Mouse (Mus musculus) kidney, embryonic 15.5 days (tissue): ENCODE data around the gene Cacng6. TPM values are rescaled to one million over a fixed set of nuclear protein-coding genes. Genes with fewer than 3 reads are reported as not detected.

Source experiments
- ATAC-seq: fragments of 200-750 bp; cut with Nextera tagmentation; replicated peaks from 2 replicates; pipeline ENCODE4 v1.8.0; 2017; ENCODE audit warnings: moderate TSS enrichment; ENCODE audit not compliant: low FRiP score
- H3K27ac ChIP-seq: fragments of 300-500 bp; sonication (generic); 2 replicates; pipeline ENCODE4 v1.5.1; 2015; ENCODE audit warnings: mild to moderate bottlenecking, inconsistent platforms
- H3K27me3 ChIP-seq: fragments of 300-500 bp; sonication (generic); 2 replicates; pipeline ENCODE4 v1.6.1; 2015; ENCODE audit warnings: inconsistent platforms
- H3K36me3 ChIP-seq: fragments of 300-500 bp; sonication (generic); 2 replicates; pipeline ENCODE4 v1.6.1; 2015; ENCODE audit warnings: inconsistent platforms
- H3K4me1 ChIP-seq: fragments of 300-500 bp; sonication (generic); 2 replicates; pipeline ENCODE4 v1.6.1; 2015; ENCODE audit warnings: inconsistent platforms
- H3K4me2 ChIP-seq: fragments of 300-500 bp; sonication (generic); 2 replicates; pipeline ENCODE4 v1.6.1; 2015; ENCODE audit warnings: moderate library complexity, mild to moderate bottlenecking, inconsistent platforms
- H3K4me3 ChIP-seq: fragments of 300-500 bp; sonication (generic); replicated peaks from 2 replicates; pipeline ENCODE4 v1.5.1; 2015; ENCODE audit warnings: mild to moderate bottlenecking, inconsistent platforms
- H3K9ac ChIP-seq: fragments of 300-500 bp; sonication (generic); 2 replicates; pipeline ENCODE4 v1.6.1; 2015; ENCODE audit warnings: mild to moderate bottlenecking, inconsistent platforms
- H3K9me3 ChIP-seq: fragments of 300-500 bp; sonication (generic); replicated peaks from 2 replicates; pipeline ENCODE4 v1.6.1; 2016; ENCODE audit warnings: inconsistent platforms
- WGBS: fragments of 180-500 bp; shearing (Covaris S2); methylation state at CpG from one replicate; pipeline ENCODE4 v1.1.7; 2015; ENCODE audit warnings: mixed read lengths; 5-methylcytosine and 5-hydroxymethylcytosine counted together
- polyA plus RNA-seq: library from polyadenylated mRNA; unstranded; fragments of >200 nt; fragmentation: Nextera tagmentation; extraction: Ambion mirVana; gene quantifications from 2 replicates; pipeline ENCODE4 v1.2.1, GENCODE M21; 2015

Gene Cacng6
- polyA plus RNA-seq, 1 experiment from 2014 or later, result 0.62 TPM

- H3K4me1 ChIP-seq, result peaks cover 14% of the 10 kb centered on the region
- H3K36me3 ChIP-seq, result no peaks in the 10 kb centered on the region
- no peak overlapping the region for H3K4me3 ChIP-seq
- H3K27ac ChIP-seq, result no peak overlapping the region
- H3K27me3 ChIP-seq, result peaks cover 94% of the 10 kb centered on the region
- H3K9me3 ChIP-seq, result no peaks in the 10 kb centered on the region
- no peak overlapping the region for H3K9ac ChIP-seq
- H3K4me2 ChIP-seq, result no peak overlapping the region
- WGBS, result 65% methylated on average over 7 of the region's 7 CpGs
- ATAC-seq, result no peak
Measured at GRCm38 (mm10) chr7:3422051-3422450, 1.9 kb upstream of the Cacng6 start.

- Histone ChIP-seq H3K9me3 (no peaks in the 10 kb centered on the region), H3K27me3 (peaks cover 85% of the 10 kb centered on the region), H3K4me1 (peaks cover 14% of the 10 kb centered on the region), H3K9ac (no peak overlapping the region), H3K4me3 (peak overlapping the region; percentile 28), H3K27ac (no peak overlapping the region), H3K4me2 (peak overlapping the region; percentile 58), H3K36me3 (no peaks in the 10 kb centered on the region)
- 1% methylated on average over 25 of the region's 30 CpGs for WGBS
- peak; percentile 60 for ATAC-seq
Measured at GRCm38 (mm10) chr7:3423430-3423829, 565 bp upstream of the Cacng6 start.

DNA sequence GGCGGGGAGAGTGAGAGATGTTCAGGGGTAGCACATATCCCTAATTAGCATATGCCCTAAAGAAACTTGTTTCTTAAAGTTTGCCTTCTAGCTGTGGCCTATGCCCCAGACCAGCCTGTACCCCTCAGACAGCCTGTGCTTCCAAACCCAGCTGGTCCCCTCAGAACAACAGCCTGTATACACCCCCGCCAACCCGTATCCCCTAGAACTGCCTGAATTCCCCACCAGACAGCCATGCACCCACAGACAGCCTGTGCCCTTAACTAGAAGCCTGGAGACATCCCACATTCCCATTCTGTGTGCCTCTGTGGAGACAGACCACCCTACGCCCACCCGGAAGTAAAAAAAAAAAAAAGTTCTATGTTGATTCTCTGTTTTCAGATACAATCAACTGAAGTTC, 1.1 kb downstream of the Cacng6 start:
- no peak overlapping the region for H3K4me3 ChIP-seq
- no peaks in the 10 kb centered on the region for H3K9me3 ChIP-seq
- peaks cover 71% of the 10 kb centered on the region for H3K27me3 ChIP-seq
- H3K36me3 ChIP-seq, result no peaks in the 10 kb centered on the region
- no peak overlapping the region for H3K4me2 ChIP-seq
- H3K9ac ChIP-seq, result no peak overlapping the region
- ATAC-seq, result no peak
- H3K27ac ChIP-seq, result no peak overlapping the region
- peaks cover 14% of the 10 kb centered on the region for H3K4me1 ChIP-seq
- 91% methylated on average over 5 of the region's 5 CpGs for WGBS

DNA sequence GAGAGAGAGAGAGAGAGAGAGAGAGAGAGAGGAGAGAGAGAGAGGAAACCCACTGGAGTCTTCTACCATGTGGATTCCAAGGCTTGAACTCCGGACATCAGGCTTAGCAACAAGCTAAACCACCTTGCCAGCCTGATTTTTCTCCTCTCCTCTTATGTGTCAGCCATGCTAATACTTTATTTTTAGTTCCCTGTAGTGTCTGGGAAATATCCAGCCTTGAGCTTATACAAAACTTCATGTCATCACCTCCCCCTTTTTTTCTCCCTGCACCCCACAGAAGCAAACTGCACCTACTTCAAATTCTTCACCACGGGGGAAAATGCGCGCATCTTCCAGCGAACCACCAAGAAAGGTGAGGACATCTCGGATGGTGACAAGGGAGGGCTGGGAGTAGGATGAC, 6.2 kb downstream of the Cacng6 start:
- Histone ChIP-seq H3K4me2 (no peak overlapping the region), H3K4me3 (no peak overlapping the region), H3K9ac (no peak overlapping the region), H3K27ac (no peak overlapping the region), H3K9me3 (no peaks in the 10 kb centered on the region), H3K4me1 (no peaks in the 10 kb centered on the region), H3K36me3 (no peaks in the 10 kb centered on the region), H3K27me3 (peaks cover 26% of the 10 kb centered on the region)
- WGBS, result 79% methylated on average over 6 of the region's 6 CpGs
- no peak for ATAC-seq

GRCm38 (mm10) chr7:3432066-3432465, 8.1 kb downstream of the Cacng6 start:
- Histone ChIP-seq H3K36me3 (no peaks in the 10 kb centered on the region), H3K27me3 (peaks cover 9% of the 10 kb centered on the region; the same call in 1 of the 2 replicates), H3K4me2 (no peak overlapping the region), H3K4me1 (no peaks in the 10 kb centered on the region), H3K9me3 (no peaks in the 10 kb centered on the region), H3K27ac (no peak overlapping the region), H3K4me3 (no peak overlapping the region), H3K9ac (no peak overlapping the region)
- no peak for ATAC-seq
- 84% methylated on average over 1 of the region's 1 CpGs for WGBS

DNA sequence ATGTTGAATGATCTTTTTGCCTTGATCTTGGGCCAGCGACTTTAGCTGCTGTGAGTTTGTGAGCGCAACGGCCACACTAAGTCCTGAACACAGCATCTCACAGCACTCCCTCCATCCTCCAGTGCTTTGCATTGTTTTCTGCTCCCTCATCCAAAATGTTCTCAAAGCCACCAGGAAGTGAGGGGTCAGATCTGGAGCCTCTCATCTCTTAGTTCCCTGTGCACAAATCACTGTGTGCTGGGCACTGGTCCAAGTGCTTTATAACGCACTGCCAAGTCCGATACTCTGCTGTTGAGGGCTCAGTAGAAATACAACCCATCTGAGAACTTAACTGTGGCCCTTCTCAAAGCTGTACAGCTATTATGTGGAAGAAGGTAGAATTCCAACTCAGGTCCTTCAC, 13.9 kb downstream of the Cacng6 start:
- Histone ChIP-seq H3K36me3 (no peaks in the 10 kb centered on the region), H3K4me1 (peaks cover 4% of the 10 kb centered on the region; the same call in 1 of the 2 replicates), H3K9me3 (no peaks in the 10 kb centered on the region), H3K9ac (no peak overlapping the region), H3K4me2 (no peak overlapping the region), H3K4me3 (no peak overlapping the region), H3K27ac (no peak overlapping the region), H3K27me3 (no peaks in the 10 kb centered on the region)
- 36% methylated on average over 5 of the region's 5 CpGs for WGBS
- no peak for ATAC-seq

DNA sequence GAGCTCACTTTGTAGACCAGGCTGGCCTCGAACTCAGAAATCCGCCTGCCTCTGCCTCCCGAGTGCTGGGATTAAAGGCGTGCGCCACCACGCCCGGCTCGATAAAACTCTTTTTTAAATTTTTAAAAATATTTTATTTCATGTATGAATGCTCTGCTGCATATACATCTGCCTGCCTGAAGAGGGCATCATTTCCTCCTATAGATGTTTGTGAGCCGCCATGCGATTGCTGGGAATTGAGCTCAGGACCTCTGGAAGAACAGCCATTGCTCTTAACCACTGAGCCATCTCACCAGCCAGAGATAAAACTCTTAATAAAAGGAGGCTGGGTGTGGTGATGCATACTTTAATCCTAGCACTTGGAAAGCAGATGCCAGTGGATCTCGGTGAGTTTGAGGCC, 16.0 kb downstream of the Cacng6 start:
- 89% methylated on average over 11 of the region's 11 CpGs for WGBS
- no peaks in the 10 kb centered on the region for H3K27me3 ChIP-seq
- no peak for ATAC-seq
- H3K4me2 ChIP-seq, result no peak overlapping the region
- H3K27ac ChIP-seq, result no peak overlapping the region
- no peak overlapping the region for H3K9ac ChIP-seq
- H3K4me3 ChIP-seq, result no peak overlapping the region
- H3K9me3 ChIP-seq, result no peaks in the 10 kb centered on the region
- H3K36me3 ChIP-seq, result no peaks in the 10 kb centered on the region
- H3K4me1 ChIP-seq, result peaks cover 4% of the 10 kb centered on the region; the same call in 1 of the 2 replicates

- no peaks in the 10 kb centered on the region for H3K9me3 ChIP-seq
- no peaks in the 10 kb centered on the region for H3K36me3 ChIP-seq
- H3K4me2 ChIP-seq, result no peak overlapping the region
- WGBS, result 80% methylated on average over 8 of the region's 8 CpGs
- peaks cover 4% of the 10 kb centered on the region; the same call in 1 of the 2 replicates for H3K4me1 ChIP-seq
- ATAC-seq, result no peak
- no peak overlapping the region for H3K4me3 ChIP-seq
- no peak overlapping the region for H3K9ac ChIP-seq
- H3K27ac ChIP-seq, result no peak overlapping the region
- no peaks in the 10 kb centered on the region for H3K27me3 ChIP-seq
Measured at GRCm38 (mm10) chr7:3440526-3440925, 16.5 kb downstream of the Cacng6 start.

DNA sequence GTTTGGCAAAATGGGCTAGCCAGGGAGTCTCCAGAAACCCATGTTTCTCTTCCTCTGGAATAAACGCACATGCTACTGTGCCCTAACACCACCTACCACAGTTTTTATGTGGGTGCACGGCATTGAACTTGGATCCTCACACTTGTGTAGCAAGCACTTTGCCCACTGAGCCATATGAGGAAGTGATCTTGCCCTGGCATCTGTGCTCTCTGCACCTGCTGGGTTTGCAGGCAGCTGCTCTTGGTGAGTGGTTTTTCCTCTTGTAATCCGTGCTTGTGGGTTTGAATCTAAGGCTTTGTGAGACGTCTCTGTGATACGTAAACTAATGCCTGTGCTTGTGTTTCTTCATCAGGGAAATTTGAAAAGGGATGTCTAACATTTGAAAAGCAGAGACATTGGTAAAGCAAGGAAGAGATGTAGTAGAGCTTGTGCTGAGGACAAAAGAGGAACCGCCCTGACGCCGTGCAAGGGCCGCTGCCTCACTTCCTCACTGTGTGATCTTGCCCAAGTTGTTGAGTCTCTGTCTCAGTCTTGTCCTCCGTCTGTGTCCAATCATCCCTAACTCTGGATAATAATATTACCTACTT, 18.6 kb downstream of the Cacng6 start:
- WGBS, result 86% methylated on average over 10 of the region's 10 CpGs
- Histone ChIP-seq H3K27ac (no peak overlapping the region), H3K9me3 (no peaks in the 10 kb centered on the region), H3K4me1 (peaks cover 4% of the 10 kb centered on the region; the same call in 1 of the 2 replicates), H3K4me3 (no peak overlapping the region), H3K9ac (no peak overlapping the region), H3K36me3 (no peaks in the 10 kb centered on the region), H3K4me2 (no peak overlapping the region), H3K27me3 (no peaks in the 10 kb centered on the region)
- no peak for ATAC-seq

- Histone ChIP-seq H3K4me2 (no peak overlapping the region), H3K9me3 (no peaks in the 10 kb centered on the region), H3K27me3 (no peaks in the 10 kb centered on the region), H3K4me3 (no peak overlapping the region), H3K9ac (no peak overlapping the region), H3K4me1 (no peaks in the 10 kb centered on the region), H3K27ac (no peak overlapping the region), H3K36me3 (no peaks in the 10 kb centered on the region)
- ATAC-seq, result no peak
- WGBS, result 63% methylated on average over 3 of the region's 3 CpGs
Measured at GRCm38 (mm10) chr7:3444678-3445077, 20.7 kb downstream of the Cacng6 start.

GRCm38 (mm10) chr7:3446584-3446983, 22.6 kb downstream of the Cacng6 start:
- H3K9ac ChIP-seq, result no peak overlapping the region
- H3K27ac ChIP-seq, result no peak overlapping the region
- WGBS, result 75% methylated on average over 3 of the region's 3 CpGs
- no peak overlapping the region for H3K4me3 ChIP-seq
- no peak overlapping the region for H3K4me2 ChIP-seq
- no peaks in the 10 kb centered on the region for H3K4me1 ChIP-seq
- no peaks in the 10 kb centered on the region for H3K27me3 ChIP-seq
- ATAC-seq, result no peak
- no peaks in the 10 kb centered on the region for H3K36me3 ChIP-seq
- no peaks in the 10 kb centered on the region for H3K9me3 ChIP-seq

DNA sequence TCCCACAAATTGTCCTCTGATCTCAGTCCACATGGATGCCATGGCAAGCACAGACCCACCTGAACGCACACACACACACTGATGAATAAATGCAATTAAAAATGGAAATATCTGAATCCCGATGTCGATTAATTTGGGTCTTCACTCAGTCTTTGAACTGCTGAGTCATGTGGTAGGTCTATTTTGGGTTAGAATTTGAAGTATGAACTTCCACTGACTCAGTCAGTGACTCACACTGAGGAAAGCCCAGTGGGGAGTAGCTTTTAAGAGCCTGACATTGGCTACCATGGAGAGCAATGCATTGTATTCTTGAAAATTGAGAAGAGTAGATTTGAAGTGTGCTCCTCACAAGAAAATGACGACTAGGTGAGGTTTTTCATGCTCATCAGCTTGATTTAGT, 23.0 kb downstream of the Cacng6 start:
- 74% methylated on average over 4 of the region's 4 CpGs for WGBS
- ATAC-seq, result no peak
- no peak overlapping the region for H3K4me3 ChIP-seq
- H3K27ac ChIP-seq, result no peak overlapping the region
- no peaks in the 10 kb centered on the region for H3K36me3 ChIP-seq
- H3K27me3 ChIP-seq, result no peaks in the 10 kb centered on the region
- H3K9me3 ChIP-seq, result no peaks in the 10 kb centered on the region
- no peak overlapping the region for H3K4me2 ChIP-seq
- H3K4me1 ChIP-seq, result no peaks in the 10 kb centered on the region
- H3K9ac ChIP-seq, result no peak overlapping the region
